Mouse (Mus musculus) brain, embryonic 14.5 days (tissue): ENCODE results near the gene Tmem238l.

Experiments used
- CTCF ChIP-seq: fragments of 200-500 bp; IDR thresholded peaks from 2 replicates; pipeline ENCODE4 v1.5.1; 2012; ENCODE audit warnings: inconsistent platforms, mild to moderate bottlenecking, moderate library complexity, borderline replicate concordance; ENCODE audit not compliant: insufficient read depth, insufficient read length; ENCODE audit errors: extremely low read depth
- POLR2A ChIP-seq: fragments of 200-500 bp; IDR thresholded peaks from 2 replicates; pipeline ENCODE4 v1.6.1; 2012; ENCODE audit warnings: mild to moderate bottlenecking, inconsistent platforms, borderline replicate concordance; ENCODE audit not compliant: poor library complexity, insufficient read depth, insufficient read length, severe bottlenecking; ENCODE audit errors: extremely low read depth

DNA sequence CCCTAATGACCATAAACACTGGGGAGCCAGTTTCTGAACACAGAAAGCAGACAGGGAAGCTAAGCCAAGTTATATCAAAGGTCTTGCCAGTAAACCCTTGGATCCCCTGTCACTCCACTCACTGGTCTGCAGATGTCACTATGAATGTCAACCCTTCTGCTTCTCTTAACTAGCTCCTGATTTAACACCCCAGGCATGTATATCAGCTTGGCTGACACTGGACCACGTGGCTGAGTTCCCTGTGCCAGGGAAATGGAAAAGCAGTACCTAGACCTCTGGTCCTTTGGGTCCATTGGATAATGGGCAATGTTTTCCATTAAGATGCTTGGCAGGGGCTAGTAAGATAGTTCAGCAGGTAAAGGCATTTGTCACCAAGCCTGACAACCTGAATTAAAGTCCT is 37.2 kb downstream of the Tmem238l start:
- TF ChIP-seq CTCF: no peak
- TF ChIP-seq POLR2A: no peak
